Mouse (Mus musculus) heart, adult 2 months (tissue): Measurements from ENCODE around the gene Sptb. TPM values are rescaled to one million over a fixed set of nuclear protein-coding genes. Genes with fewer than 3 reads are reported as not detected.
A peak's percentile ranks its signal among the peaks of the same experiment; 100 is the strongest.

Experiments used
- DNase-seq, 2 experiments: peaks; one replicate each; pipeline ENCODE4 v3.0.0; 2021
- H3K27ac ChIP-seq: fragments of 200-600 bp; 2 replicates; pipeline ENCODE4 v1.8.1; 2022
- H3K27me3 ChIP-seq: fragments of 200-500 bp; 2 replicates; pipeline ENCODE4 v1.6.1; 2012; ENCODE audit warnings: mild to moderate bottlenecking, low read length, inconsistent platforms, mixed read lengths; ENCODE audit not compliant: control insufficient read depth, insufficient read depth
- H3K36me3 ChIP-seq: fragments of 200-500 bp; 2 replicates; pipeline ENCODE4 v1.6.1; 2012; ENCODE audit warnings: low read length, inconsistent platforms; ENCODE audit not compliant: control insufficient read depth, insufficient read depth
- H3K4me1 ChIP-seq: fragments of 200-500 bp; 2 replicates; pipeline ENCODE4 v1.6.1; 2011; ENCODE audit warnings: low read length; ENCODE audit not compliant: control insufficient read depth, insufficient read depth
- H3K4me3 ChIP-seq: fragments of 200-600 bp; 2 replicates; pipeline ENCODE4 v1.8.1; 2022
- H3K79me2 ChIP-seq: fragments of 200-500 bp; replicated peaks from 2 replicates; pipeline ENCODE4 v1.6.1; 2012; ENCODE audit warnings: mild to moderate bottlenecking, inconsistent platforms, low read length, moderate library complexity, mixed read lengths; ENCODE audit not compliant: control insufficient read depth, insufficient read depth
- H3K9ac ChIP-seq: fragments of 200-500 bp; 2 replicates; pipeline ENCODE4 v1.6.1; 2012; ENCODE audit warnings: low read depth, mild to moderate bottlenecking, control low read depth, inconsistent platforms, low read length, mixed read lengths
- CTCF ChIP-seq: fragments of 200-600 bp; IDR thresholded peaks from 2 replicates; pipeline ENCODE4 v1.8.1; 2022; ENCODE audit warnings: antibody characterized with exemption, mild to moderate bottlenecking, moderate library complexity
- EP300 ChIP-seq: fragments of 200-500 bp; IDR thresholded peaks from 2 replicates; pipeline ENCODE4 v1.6.1; 2011; ENCODE audit warnings: low read depth, low read length, control low read depth; ENCODE audit not compliant: insufficient read depth
- POLR2A ChIP-seq: fragments of 200-500 bp; IDR thresholded peaks from 2 replicates; pipeline ENCODE4 v1.6.1; 2011; ENCODE audit warnings: mild to moderate bottlenecking, low read depth, low read length, control low read depth; ENCODE audit not compliant: insufficient read depth
- WGBS: fragments of 180-500 bp; shearing (Covaris S2); methylation state at CpG from one replicate; pipeline ENCODE4 v1.1.7; 2018; 5-methylcytosine and 5-hydroxymethylcytosine counted together
- intact Hi-C: fragments of 180-260 bp; cut with DNase I; formaldehyde crosslinking; loops from one replicate; pipeline ENCODE4 v1.15.1; 2025
- polyA plus RNA-seq: library from polyadenylated mRNA; depleted of rRNA; stranded (reverse); fragments of >200 nt; gene quantifications from 2 replicates; pipeline ENCODE4 v1.2.3, GENCODE M21; 2012
- total RNA-seq, 2 experiments: library from RNA; stranded (reverse); gene quantifications; 2 replicates each; pipeline ENCODE4 v1.2.3; 2021

Sptb gene
- total and polyA plus RNA-seq, 3 experiments: 27.0 to 96.7 (median 81.2) TPM

- TF ChIP-seq CTCF: no peak
- TF ChIP-seq POLR2A: no peak
- no peak for TF ChIP-seq EP300
- intact Hi-C loops: no loop called here
- no peaks in the 10 kb centered on the region for H3K27me3 ChIP-seq
- H3K79me2 ChIP-seq: no peaks in the 10 kb centered on the region
- H3K4me1 ChIP-seq: no peaks in the 10 kb centered on the region
- no peak overlapping the region for H3K4me3 ChIP-seq
- DNase-seq: no peak
- no peak overlapping the region for H3K9ac ChIP-seq
- H3K36me3 ChIP-seq: no peaks in the 10 kb centered on the region
- no peak overlapping the region for H3K27ac ChIP-seq
- 82% methylated on average over 9 of the region's 9 CpGs for WGBS
Measured at GRCm38 (mm10) chr12:76570221-76570940, 140.0 kb downstream of the Sptb start.

GRCm38 (mm10) chr12:76566284-76566683, 144.1 kb downstream of the Sptb start:
- Histone ChIP-seq H3K9ac (no peak overlapping the region), H3K4me3 (no peak overlapping the region), H3K27ac (peak overlapping the region; percentile 33), H3K36me3 (no peaks in the 10 kb centered on the region), H3K27me3 (no peaks in the 10 kb centered on the region), H3K4me1 (no peaks in the 10 kb centered on the region), H3K79me2 (no peaks in the 10 kb centered on the region)
- 74% methylated on average over 10 of the region's 10 CpGs for WGBS
- no peak for TF ChIP-seq CTCF
- TF ChIP-seq EP300: no peak
- TF ChIP-seq POLR2A: no peak
- DNase-seq: no peak
- intact Hi-C loops: no loop called here

- H3K4me3 ChIP-seq: no peak overlapping the region
- H3K36me3 ChIP-seq: no peaks in the 10 kb centered on the region
- H3K27ac ChIP-seq: no peak overlapping the region
- no peaks in the 10 kb centered on the region for H3K79me2 ChIP-seq
- 85% methylated on average over 4 of the region's 4 CpGs for WGBS
- intact Hi-C loops: no loop called here
- no peak overlapping the region for H3K9ac ChIP-seq
- no peak for DNase-seq
- H3K27me3 ChIP-seq: no peaks in the 10 kb centered on the region
- TF ChIP-seq POLR2A (no peak), CTCF (no peak), EP300 (no peak)
- H3K4me1 ChIP-seq: peaks cover 2% of the 10 kb centered on the region; the same call in 1 of the 2 replicates
Measured at GRCm38 (mm10) chr12:76562196-76562595, 148.2 kb downstream of the Sptb start.

GRCm38 (mm10) chr12:76558206-76558605, 152.1 kb downstream of the Sptb start:
- H3K79me2 ChIP-seq: peaks cover 2% of the 10 kb centered on the region; the same call in 1 of the 2 replicates
- H3K9ac ChIP-seq: no peak overlapping the region
- no peak for DNase-seq
- H3K36me3 ChIP-seq: peaks cover 1% of the 10 kb centered on the region
- TF ChIP-seq CTCF: no peak
- H3K4me3 ChIP-seq: no peak overlapping the region
- intact Hi-C loops: no loop called here
- 66% methylated on average over 5 of the region's 5 CpGs for WGBS
- H3K27me3 ChIP-seq: no peaks in the 10 kb centered on the region
- H3K4me1 ChIP-seq: peaks cover 17% of the 10 kb centered on the region
- H3K27ac ChIP-seq: no peak overlapping the region; the same call in 1 of the 2 replicates

GRCm38 (mm10) chr12:76556745-76557389, 153.5 kb downstream of the Sptb start:
- H3K4me3 ChIP-seq: no peak overlapping the region
- intact Hi-C loops: no loop called here
- H3K9ac ChIP-seq: no peak overlapping the region
- DNase-seq: peak in 1 of 2 experiments; percentile 34
- H3K36me3 ChIP-seq: peaks cover 4% of the 10 kb centered on the region
- TF ChIP-seq CTCF (no peak), EP300 (no peak), POLR2A (no peak)
- no peaks in the 10 kb centered on the region for H3K27me3 ChIP-seq
- H3K4me1 ChIP-seq: peaks cover 25% of the 10 kb centered on the region
- H3K27ac ChIP-seq: peak overlapping the region; percentile 48
- 51% methylated on average over 6 of the region's 6 CpGs for WGBS
- H3K79me2 ChIP-seq: peaks cover 2% of the 10 kb centered on the region; the same call in 1 of the 2 replicates

GRCm38 (mm10) chr12:76556187-76556586, 154.2 kb downstream of the Sptb start:
- H3K4me3 ChIP-seq: no peak overlapping the region
- no peak for DNase-seq
- no peaks in the 10 kb centered on the region for H3K27me3 ChIP-seq
- H3K79me2 ChIP-seq: peaks cover 2% of the 10 kb centered on the region; the same call in 1 of the 2 replicates
- 83% methylated on average over 7 of the region's 7 CpGs for WGBS
- peaks cover 4% of the 10 kb centered on the region for H3K36me3 ChIP-seq
- no peak for TF ChIP-seq POLR2A
- TF ChIP-seq EP300: no peak
- TF ChIP-seq CTCF: no peak
- peak overlapping the region; percentile 48 for H3K27ac ChIP-seq
- H3K4me1 ChIP-seq: peaks cover 25% of the 10 kb centered on the region
- no peak overlapping the region for H3K9ac ChIP-seq
- intact Hi-C loops: no loop called here
